Mouse (Mus musculus) CH12.LX (cell line): ENCODE measurements around the gene Irgc1. TPM values are rescaled to one million over a fixed set of nuclear protein-coding genes. Genes with fewer than 3 reads are reported as not detected.

Experiments used
- DNase-seq: peaks from one replicate; pipeline ENCODE4 v3.0.0-alpha.2; 2013; ENCODE audit errors: extremely low read depth
- H3K27ac ChIP-seq: 2 replicates; pipeline ENCODE4 v1.5.1; 2012; ENCODE audit warnings: low read depth, mild to moderate bottlenecking, control low read depth, moderate library complexity; ENCODE audit not compliant: insufficient read depth
- H3K27me3 ChIP-seq: replicated peaks from 2 replicates; pipeline ENCODE3; 2012; ENCODE audit warnings: inconsistent platforms
- H3K36me3 ChIP-seq, 2 experiments: replicated peaks in 1 of 2; 2 replicates each; pipeline versions ENCODE3 to v1.6.1; 2012; ENCODE audit warnings: inconsistent platforms in 1 of 2, low read length in 1 of 2, mild to moderate bottlenecking in 1 of 2, mixed read lengths in 1 of 2, moderate library complexity in 1 of 2; ENCODE audit not compliant: control insufficient read depth in 1 of 2, insufficient read depth in 1 of 2
- H3K4me1 ChIP-seq, 2 experiments: 2 replicates each; pipeline ENCODE4 v1.6.1; 2012; ENCODE audit warnings: inconsistent platforms in 1 of 2, moderate library complexity in 1 of 2; ENCODE audit not compliant: insufficient read depth in 2 of 2, control insufficient read depth in 1 of 2
- H3K4me2 ChIP-seq: 2 replicates; pipeline ENCODE4 v1.6.1; 2012; ENCODE audit warnings: low read depth, mild to moderate bottlenecking, control low read depth; ENCODE audit not compliant: poor library complexity, insufficient read depth, severe bottlenecking
- H3K4me3 ChIP-seq, 3 experiments: fragments of 150-350 bp in 1 of 3; sonication (generic) in 1 of 3; replicated peaks in 1 of 3; 2 replicates each; pipeline versions ENCODE3 to v1.5.1; 2011 to 2012; ENCODE audit warnings: low read depth in 2 of 3, low read length in 2 of 3, mild to moderate bottlenecking in 2 of 3, moderate library complexity in 2 of 3, control low read depth in 1 of 3, improper control_type of control experiment in 1 of 3, inconsistent platforms in 1 of 3, mixed read lengths in 1 of 3; ENCODE audit not compliant: poor library complexity in 1 of 3
- H3K79me2 ChIP-seq: replicated peaks from 2 replicates; pipeline ENCODE4 v1.6.1; 2012; ENCODE audit warnings: mild to moderate bottlenecking, moderate library complexity; ENCODE audit not compliant: control insufficient read depth, poor library complexity, insufficient read depth, severe bottlenecking; ENCODE audit errors: extremely low read depth
- H3K9ac ChIP-seq: 2 replicates; pipeline ENCODE4 v1.6.1; 2012; ENCODE audit warnings: low read depth, mild to moderate bottlenecking, control low read depth, moderate library complexity; ENCODE audit not compliant: insufficient read depth
- H3K9me3 ChIP-seq: replicated peaks from 2 replicates; pipeline ENCODE3; 2012; ENCODE audit warnings: low read length, inconsistent platforms, mixed read lengths
- BHLHE40 ChIP-seq: IDR thresholded peaks from 2 replicates; pipeline ENCODE4 v1.6.1; 2011; ENCODE audit warnings: mild to moderate bottlenecking, low read depth, low read length, improper control_type of control experiment
- CHD2 ChIP-seq: IDR thresholded peaks from 2 replicates; pipeline ENCODE4 v1.6.1; 2011; ENCODE audit warnings: low read length, improper control_type of control experiment
- CTCF ChIP-seq, 2 experiments: IDR thresholded peaks in 1 of 2; conservative IDR thresholded peaks in 1 of 2; 2 replicates each; pipeline ENCODE4 v1.5.1; 2011 to 2012; ENCODE audit warnings: low read depth in 2 of 2, low read length in 2 of 2, improper control_type of control experiment in 1 of 2, inconsistent platforms in 1 of 2, mild to moderate bottlenecking in 1 of 2, moderate library complexity in 1 of 2
- E2F4 ChIP-seq: IDR thresholded peaks from 2 replicates; pipeline ENCODE4 v1.6.1; 2011; ENCODE audit warnings: low read depth, low read length, improper control_type of control experiment; ENCODE audit not compliant: insufficient replicate concordance
- ELF1 ChIP-seq: IDR thresholded peaks from 2 replicates; pipeline ENCODE4 v1.6.1; 2014; ENCODE audit warnings: low read depth, mild to moderate bottlenecking, inconsistent platforms, low read length, improper control_type of control experiment
- EP300 ChIP-seq: IDR thresholded peaks from 2 replicates; pipeline ENCODE4 v1.6.1; 2011; ENCODE audit warnings: low read length, improper control_type of control experiment
- JUN ChIP-seq: IDR thresholded peaks from 2 replicates; pipeline ENCODE4 v1.6.1; 2011; ENCODE audit warnings: low read depth, mild to moderate bottlenecking, low read length, improper control_type of control experiment, moderate library complexity; ENCODE audit not compliant: insufficient read depth
- JUND ChIP-seq: conservative IDR thresholded peaks from 2 replicates; pipeline ENCODE4 v1.6.1; 2011; ENCODE audit warnings: low read depth, low read length, improper control_type of control experiment
- MAX ChIP-seq: IDR thresholded peaks from 2 replicates; pipeline ENCODE4 v1.6.1; 2011; ENCODE audit warnings: low read length, improper control_type of control experiment
- PAX5 ChIP-seq: IDR thresholded peaks from 2 replicates; pipeline ENCODE4 v1.6.1; 2012; ENCODE audit warnings: low read length, inconsistent platforms, mixed read lengths
- POLR2A ChIP-seq: IDR thresholded peaks from 2 replicates; pipeline ENCODE4 v1.6.1; 2011; ENCODE audit warnings: low read depth, mild to moderate bottlenecking, improper control_type of control experiment, low read length
- POLR2AphosphoS2 ChIP-seq: IDR thresholded peaks from 2 replicates; pipeline ENCODE4 v1.6.1; 2011; ENCODE audit warnings: low read depth, low read length, improper control_type of control experiment
- RAD21 ChIP-seq: IDR thresholded peaks from 2 replicates; pipeline ENCODE4 v1.6.1; 2011; ENCODE audit warnings: low read depth, mild to moderate bottlenecking, low read length, improper control_type of control experiment, moderate library complexity
- SIN3A ChIP-seq: IDR thresholded peaks from 2 replicates; pipeline ENCODE4 v1.6.1; 2012; ENCODE audit warnings: low read length, improper control_type of control experiment, inconsistent platforms
- TBP ChIP-seq: conservative IDR thresholded peaks from 2 replicates; pipeline ENCODE4 v1.6.1; 2011; ENCODE audit warnings: low read depth, low read length, improper control_type of control experiment
- UBTF ChIP-seq: IDR thresholded peaks from 2 replicates; pipeline ENCODE4 v1.6.1; 2012; ENCODE audit warnings: low read depth, mild to moderate bottlenecking, inconsistent platforms, low read length, improper control_type of control experiment, moderate library complexity
- USF1 ChIP-seq: IDR thresholded peaks from 2 replicates; pipeline ENCODE4 v1.6.1; 2014; ENCODE audit warnings: low read depth, mild to moderate bottlenecking, inconsistent platforms, low read length, improper control_type of control experiment
- ZNF384 ChIP-seq: IDR thresholded peaks from 2 replicates; pipeline ENCODE4 v1.6.1; 2012; ENCODE audit warnings: low read depth, low read length, improper control_type of control experiment, inconsistent platforms
- dilution Hi-C: fragments of 300-500 bp; cut with MboI; formaldehyde crosslinking; loops from 2 replicates; pipeline ENCODE4 v1.14.3; 2020; ENCODE audit warnings: low sequenced_read_pairs; ENCODE audit not compliant: extremely low pct_unique_long_range_greater_than_20kb, extremely low pct_ligation_motif_present
- in situ Hi-C: fragments of 300-500 bp; cut with MboI; formaldehyde crosslinking; loops from 3 replicates; pipeline ENCODE4 v1.14.3; 2019; ENCODE audit warnings: low sequenced_read_pairs, low pct_ligation_motif_present, low pct_unique_long_range_greater_than_20kb, mixed read lengths
- polyA plus RNA-seq: library from polyadenylated mRNA; unstranded; fragments of >175 nt; gene quantifications from 2 replicates; pipeline ENCODE4 v1.2.1, GENCODE M21; 2012; ENCODE audit warnings: low read depth; ENCODE audit not compliant: insufficient read length
- total RNA-seq, 2 experiments: library from RNA; depleted of rRNA; stranded (reverse); fragments of 300-350 nt in 1 of 2; fragments of >200 nt in 1 of 2; gene quantifications; 2 replicates each; pipeline ENCODE4 v1.2.3; 2012 to 2014

The Irgc1 gene
- total and polyA plus RNA-seq, 3 experiments, result not detected

- H3K4me3 ChIP-seq, result no peak overlapping the region
Observed at GRCm38 (mm10) chr7:24480986-24481473, 28.9 kb upstream of the Irgc1 start.

GRCm38 (mm10) chr7:24480121-24480941, 28.2 kb upstream of the Irgc1 start:
- Histone ChIP-seq H3K79me2 (no peaks in the 10 kb centered on the region), H3K27me3 (peaks cover 74% of the 10 kb centered on the region), H3K4me2 (0 out of 2 replicates have a peak overlapping the region, but pooled peaks have one; percentile 4), H3K36me3 (no peaks in the 10 kb centered on the region), H3K4me1 (peaks cover 7 to 9% of the 10 kb centered on the region in 2 experiments), H3K27ac (no peak overlapping the region), H3K9ac (no peak overlapping the region), H3K4me3 (no peak overlapping the region), H3K9me3 (peaks cover 19% of the 10 kb centered on the region)
- TF ChIP-seq BHLHE40 (peak; percentile 24; the same call in 1 of the 2 replicates), CHD2 (no peak), MAX (0 out of 2 replicates have a peak, but pooled peaks have one; percentile 30)
- dilution Hi-C loops (no loop called here), in situ Hi-C loops (no loop called here)
- DNase-seq, result no peak

More at GRCm38 (mm10) chr7:24480986-24481473, 28.9 kb upstream of the Irgc1 start:
- Histone ChIP-seq H3K36me3 (no peaks in the 10 kb centered on the region), H3K4me1 (peaks cover 7 to 9% of the 10 kb centered on the region in 2 experiments), H3K79me2 (no peaks in the 10 kb centered on the region), H3K9ac (no peak overlapping the region), H3K4me2 (no peak overlapping the region), H3K27me3 (peaks cover 81% of the 10 kb centered on the region), H3K9me3 (peaks cover 19% of the 10 kb centered on the region), H3K27ac (no peak overlapping the region)
- dilution Hi-C loops, result no loop called here
- DNase-seq, result no peak
- in situ Hi-C loops, result no loop called here
- TF ChIP-seq POLR2AphosphoS2, result no peak
- TF ChIP-seq EP300, result no peak
- TF ChIP-seq RAD21, result no peak
- TF ChIP-seq E2F4, result no peak
- no peak for TF ChIP-seq POLR2A
- no peak for TF ChIP-seq JUND
- no peak for TF ChIP-seq ELF1
- no peak for TF ChIP-seq CTCF (conservative IDR thresholded peaks at IDR 0.05 in 1 of 2, IDR thresholded peaks at IDR 0.05 in 1 of 2; ENCODE audit: low read depth in 2 of 2, low read length in 2 of 2)
- TF ChIP-seq USF1, result no peak
- no peak for TF ChIP-seq PAX5
- no peak for TF ChIP-seq ZNF384
- no peak for TF ChIP-seq TBP
- no peak for TF ChIP-seq UBTF
- TF ChIP-seq JUN, result no peak
- TF ChIP-seq SIN3A, result no peak
